14 mouse cellular contexts compared by ENCODE assay signal in the genomic region with DNA sequence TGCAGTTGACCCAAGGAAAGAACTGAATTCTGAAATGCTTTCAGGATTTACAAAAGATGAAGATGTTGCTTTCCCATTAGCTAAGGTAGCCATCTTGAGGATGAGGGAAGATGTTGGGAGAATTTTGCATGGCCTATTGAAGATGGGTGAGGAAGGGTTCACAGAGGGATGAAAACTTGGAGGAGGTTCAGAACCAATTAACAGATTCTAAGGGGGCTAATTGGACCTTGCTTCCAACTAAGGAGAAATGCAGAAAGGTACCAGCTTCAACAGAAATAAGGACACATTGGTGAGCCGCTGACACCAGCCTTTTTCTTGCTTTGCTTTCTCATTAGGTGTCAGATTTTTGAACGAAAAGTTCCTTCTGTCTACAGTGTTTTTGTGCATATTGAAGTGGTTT. TPM values are rescaled to one million over a fixed set of nuclear protein-coding genes. Genes with fewer than 3 reads are reported as not detected.
DNase-seq lines count a peak whose midpoint lies in the region; ATAC-seq lines count a peak whose summit lies in the region.
"Had no signal": no experiment of that assay in that cellular context is flagged by ENCODE, and none has a peak within 500 bp of the region (broad histone marks: within the 10 kb centered on the region; RNA-seq: fewer than 3 reads in every experiment).

No protein-coding gene starts in this region.

- H3K36me3 ChIP-seq in lung, embryonic 15.5 days, result no peaks in the 10 kb centered on the region
- no peaks in the 10 kb centered on the region; the same call in 1 of the 2 replicates for H3K36me3 ChIP-seq in forebrain, embryonic 11.5 days (ENCODE audit: control insufficient read depth, insufficient read depth, low read length)
- no peaks in the 10 kb centered on the region for H3K36me3 ChIP-seq in hindbrain, embryonic 16.5 days (ENCODE audit: control insufficient read depth, insufficient read depth, low read length)
- H3K36me3 ChIP-seq in neural tube, embryonic 12.5 days, result peaks cover 13% of the 10 kb centered on the region; the same call in 1 of the 2 replicates
- H3K36me3 ChIP-seq: embryonic facial prominence, embryonic 15.5 days; liver, embryonic 15.5 days had no signal

- no peak overlapping the region for H3K9ac ChIP-seq in lung, embryonic 15.5 days
- no peak overlapping the region; the same call in 1 of the 2 replicates for H3K9ac ChIP-seq in forebrain, embryonic 11.5 days (ENCODE audit: low read length)
- peak overlapping the region; percentile 33; the same call in 1 of the 2 replicates for H3K9ac ChIP-seq in hindbrain, embryonic 16.5 days (ENCODE audit: low read depth, low read length)
- peak overlapping the region; percentile 95 for H3K9ac ChIP-seq in neural tube, embryonic 12.5 days
- H3K9ac ChIP-seq: embryonic facial prominence, embryonic 15.5 days; liver, embryonic 15.5 days had no signal

- H3K4me3 ChIP-seq in lung, embryonic 15.5 days, result no peak overlapping the region
- peak overlapping the region; percentile 79; the same call in 1 of the 2 replicates for H3K4me3 ChIP-seq in forebrain, embryonic 11.5 days (ENCODE audit: low read depth, low read length)
- peak overlapping the region; percentile 79 for H3K4me3 ChIP-seq in hindbrain, embryonic 16.5 days (ENCODE audit: low read length)
- peak overlapping the region; percentile 81 for H3K4me3 ChIP-seq in neural tube, embryonic 12.5 days
- H3K4me3 ChIP-seq: liver, embryonic 15.5 days; megakaryocyte, embryonic 14.5 days had no signal

- peak overlapping the region; percentile 96 for H3K4me2 ChIP-seq in lung, embryonic 15.5 days
- H3K4me2 ChIP-seq in forebrain, embryonic 11.5 days (ENCODE audit: low read depth, low read length, severe bottlenecking), result peak overlapping the region; percentile 59
- H3K4me2 ChIP-seq in hindbrain, embryonic 16.5 days (ENCODE audit: low read length), result peak overlapping the region; percentile 69
- H3K4me2 ChIP-seq in neural tube, embryonic 12.5 days (replicated peaks), result peak overlapping the region; percentile 82
- H3K4me2 ChIP-seq: liver, embryonic 15.5 days had no signal

- no peak for ATAC-seq in lung, embryonic 15.5 days (ENCODE audit: borderline replicate concordance, extremely low read depth, low FRiP score, low TSS enrichment)
- ATAC-seq in forebrain, embryonic 11.5 days (replicated peaks; ENCODE audit: low FRiP score), result no peak
- ATAC-seq in hindbrain, embryonic 16.5 days, result no peak
- no peak for ATAC-seq in neural tube, embryonic 12.5 days (ENCODE audit: low FRiP score, low read depth)

- H3K4me1 ChIP-seq in lung, embryonic 15.5 days, result peaks cover 51% of the 10 kb centered on the region
- no peaks in the 10 kb centered on the region; the same call in 1 of the 2 replicates for H3K4me1 ChIP-seq in forebrain, embryonic 11.5 days (replicated peaks; ENCODE audit: control insufficient read depth, insufficient read depth, low read length)
- peaks cover 24% of the 10 kb centered on the region for H3K4me1 ChIP-seq in hindbrain, embryonic 16.5 days (ENCODE audit: control insufficient read depth, insufficient read depth, low read depth, low read length)
- peaks cover 24% of the 10 kb centered on the region for H3K4me1 ChIP-seq in neural tube, embryonic 12.5 days
- H3K4me1 ChIP-seq: liver, embryonic 15.5 days had no signal

- WGBS in lung, embryonic 15.5 days, result 77% methylated on average over 2 of the region's 2 CpGs
- WGBS in forebrain, embryonic 11.5 days, result 81% methylated on average over 2 of the region's 2 CpGs
- 56% methylated on average over 2 of the region's 2 CpGs for WGBS in hindbrain, embryonic 16.5 days
- WGBS in neural tube, embryonic 12.5 days, result 82% methylated on average over 2 of the region's 2 CpGs

- no peak for DNase-seq in lung, postnatal 10 days
- no peak for DNase-seq in forebrain, embryonic 11.5 days (ENCODE audit: low spot score)
- no peak for DNase-seq in adrenal gland, postnatal 25 days
- DNase-seq in frontal cortex, adult 2 months (ENCODE audit: extremely low spot score in 1 of 2, low spot score in 1 of 2), result no peak
- no peak for DNase-seq in testis, postnatal 14 days (ENCODE audit: low spot score)
- DNase-seq: cerebellum, adult 8-10 months; gastrocnemius, adult 2 months; kidney, adult 8-10 months had no signal

- no peak overlapping the region for H3K27ac ChIP-seq in lung, embryonic 15.5 days
- no peak overlapping the region for H3K27ac ChIP-seq in forebrain, embryonic 11.5 days (ENCODE audit: low read depth, low read length)
- H3K27ac ChIP-seq in hindbrain, embryonic 16.5 days (ENCODE audit: low read depth, low read length), result peak overlapping the region; percentile 46; the same call in 1 of the 2 replicates
- no peak overlapping the region for H3K27ac ChIP-seq in neural tube, embryonic 12.5 days
- H3K27ac ChIP-seq: liver, embryonic 15.5 days had no signal

- no peaks in the 10 kb centered on the region for H3K9me3 ChIP-seq in lung, embryonic 15.5 days
- no peaks in the 10 kb centered on the region for H3K9me3 ChIP-seq in forebrain, embryonic 11.5 days (ENCODE audit: control insufficient read depth, low read length)
- no peaks in the 10 kb centered on the region for H3K9me3 ChIP-seq in hindbrain, embryonic 16.5 days (ENCODE audit: control insufficient read depth, low read length)
- no peaks in the 10 kb centered on the region for H3K9me3 ChIP-seq in neural tube, embryonic 12.5 days
- H3K9me3 ChIP-seq: embryonic facial prominence, embryonic 15.5 days; liver, embryonic 15.5 days; megakaryocyte, embryonic 14.5 days had no signal

- H3K27me3 ChIP-seq in lung, embryonic 15.5 days, result no peaks in the 10 kb centered on the region
- H3K27me3 ChIP-seq in forebrain, embryonic 11.5 days (ENCODE audit: control insufficient read depth, insufficient read depth, low read length), result no peaks in the 10 kb centered on the region
- H3K27me3 ChIP-seq in hindbrain, embryonic 16.5 days (replicated peaks; ENCODE audit: control insufficient read depth, insufficient read depth, low read length), result no peaks in the 10 kb centered on the region
- H3K27me3 ChIP-seq in neural tube, embryonic 12.5 days (replicated peaks), result no peaks in the 10 kb centered on the region
- H3K27me3 ChIP-seq: embryonic facial prominence, embryonic 15.5 days had no signal

RNA-seq across cellular contexts. Expression of gene Zfp462, which starts 6.0 kb away (rescaled TPM):
- polyA plus RNA-seq in lung, embryonic 15.5 days (2015; fragmentation: Nextera tagmentation; extraction: Ambion mirVana), result 3.6 and 4.8 TPM in 2 replicates
- polyA plus RNA-seq in forebrain, embryonic 11.5 days (2014; fragmentation: Nextera tagmentation; extraction: Ambion mirVana), result 17.0 and 19.2 TPM in 2 replicates
- polyA plus RNA-seq in hindbrain, embryonic 16.5 days (2015; fragmentation: Nextera tagmentation; extraction: Ambion mirVana), result 9.0 TPM in 2 replicates
- 14.9 and 18.5 TPM in 2 replicates for polyA plus RNA-seq in neural tube, embryonic 12.5 days (2016; fragmentation: Nextera tagmentation; extraction: Ambion mirVana)
- 45.3 and 51.6 TPM in 2 replicates for total RNA-seq in adrenal gland, postnatal 25 days (2021)
- 20.7 and 23.0 TPM in 2 replicates for polyA plus RNA-seq in frontal cortex, adult 2 months (2012; rRNA removed)

Comparison
In these comparisons a context has a peak if more than half of its experiments do, and no peak if none do; other contexts are left out.
1. H3K9ac ChIP-seq: peak in hindbrain, embryonic 16.5 days (single experiment) and neural tube, embryonic 12.5 days (single experiment); none in lung, embryonic 15.5 days (single experiment) and forebrain, embryonic 11.5 days (single experiment).
2. Peak in every context shown above with its lines, with median percentiles within 50 percentile points of each other: H3K4me2 ChIP-seq.